Mouse (Mus musculus): ENCODE measurements around the gene Cyb5r4.

- TF ChIP-seq CTCF (IDR thresholded peaks at IDR 0.05; ENCODE audit: borderline replicate concordance, control insufficient read depth, extremely low read depth, insufficient read depth, low read length, poor library complexity) (0 out of 2 replicates have a peak, but pooled peaks have one; percentile 46), POLR2A (IDR thresholded peaks at IDR 0.05; ENCODE audit: control insufficient read depth, extremely low read depth, insufficient read depth, low read length, poor library complexity) (peak; percentile 67; the same call in 1 of the 2 replicates)
Measured at GRCm38 (mm10) chr9:87021778-87022523, at the start of gene Cyb5r4.
